Mouse (Mus musculus) small intestine, adult 10 weeks (tissue): Measurements from ENCODE around the gene Ptpn22. TPM values are rescaled to one million over a fixed set of nuclear protein-coding genes. Genes with fewer than 3 reads are reported as not detected.

ENCODE experiments used
- polyA plus RNA-seq: library from polyadenylated mRNA; stranded (reverse); fragments of 350-450 nt; fragmentation: Illumina TruSeq; extraction: RNeasy Lipid Tissue Mini Kit (QIAGEN cat#74804); gene quantifications from one replicate; pipeline ENCODE4 v1.2.3, GENCODE M21; 2014; ENCODE audit warnings: low replicate concordance

Ptpn22 gene
- polyA plus RNA-seq = 31.7 TPM

DNA sequence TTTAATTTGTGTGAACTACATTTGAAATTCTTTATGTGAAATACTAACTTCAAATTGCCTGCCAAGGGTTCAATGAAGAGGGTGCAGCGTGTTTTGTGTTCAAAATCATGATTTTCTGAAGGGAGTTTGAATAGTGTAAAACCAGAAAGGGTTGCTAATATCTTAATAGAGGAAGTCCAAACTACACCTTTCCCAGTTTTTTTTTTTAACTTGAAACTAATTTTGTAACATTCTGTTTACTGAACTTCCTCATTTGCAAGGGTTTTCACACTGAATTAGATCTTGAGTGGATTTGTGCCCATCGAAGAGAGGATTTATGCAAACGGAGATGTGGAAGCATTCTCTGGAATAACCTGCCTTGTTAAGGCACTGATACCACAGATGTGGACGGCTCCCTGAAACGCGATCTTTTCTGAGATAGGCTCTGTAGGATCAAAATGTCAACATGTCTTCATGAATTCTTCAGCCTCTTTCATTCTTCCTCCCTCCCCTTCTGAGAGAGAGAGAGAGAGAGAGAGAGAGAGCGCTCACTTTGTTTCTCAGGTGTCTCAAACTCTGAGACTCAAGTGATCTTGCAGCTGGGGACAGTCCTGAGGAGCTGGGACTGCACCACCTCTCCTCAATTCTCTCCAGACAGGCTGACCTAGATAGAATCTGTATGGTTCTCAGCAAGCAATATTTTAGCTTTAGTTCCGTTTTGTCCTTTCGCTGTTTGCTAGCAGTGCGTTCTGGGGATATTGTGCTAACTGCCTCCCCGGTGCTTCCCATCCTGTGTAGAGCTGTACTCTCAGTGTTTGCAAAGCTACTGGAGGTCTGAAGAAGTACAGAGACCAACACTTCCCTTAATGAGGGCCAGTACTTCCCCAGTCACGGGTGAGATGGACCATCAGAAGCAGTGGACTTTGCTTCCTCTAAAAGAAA is at the start of gene Ptpn22:
Gene Ptpn22, plus strand, starts transcription at position 915 of the 921 bp plus-strand sequence.

DNA sequence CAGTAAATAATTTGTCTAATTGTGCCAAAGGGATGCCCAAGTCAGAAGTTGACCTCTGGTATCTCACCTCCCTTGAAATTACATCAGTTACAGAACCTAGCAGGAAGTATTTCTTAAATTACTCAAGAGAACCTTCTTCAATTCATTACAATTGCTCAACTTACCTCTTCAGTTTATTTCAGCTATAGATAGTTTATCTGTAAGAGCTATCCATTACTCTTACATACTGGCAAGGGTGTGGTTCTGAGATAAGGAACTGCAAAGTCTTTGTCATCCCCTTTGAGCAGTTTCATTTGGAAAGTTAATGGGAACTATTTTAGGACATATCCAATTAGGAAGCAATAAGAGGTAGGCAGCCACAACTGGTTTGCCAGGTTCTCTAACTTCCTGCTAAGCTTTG is 27.2 kb upstream of the Ptpn22 start, which contains the start of gene Bcl2l15:
Gene Bcl2l15, plus strand, starts transcription at position 176 of the 400 bp plus-strand sequence.

DNA sequence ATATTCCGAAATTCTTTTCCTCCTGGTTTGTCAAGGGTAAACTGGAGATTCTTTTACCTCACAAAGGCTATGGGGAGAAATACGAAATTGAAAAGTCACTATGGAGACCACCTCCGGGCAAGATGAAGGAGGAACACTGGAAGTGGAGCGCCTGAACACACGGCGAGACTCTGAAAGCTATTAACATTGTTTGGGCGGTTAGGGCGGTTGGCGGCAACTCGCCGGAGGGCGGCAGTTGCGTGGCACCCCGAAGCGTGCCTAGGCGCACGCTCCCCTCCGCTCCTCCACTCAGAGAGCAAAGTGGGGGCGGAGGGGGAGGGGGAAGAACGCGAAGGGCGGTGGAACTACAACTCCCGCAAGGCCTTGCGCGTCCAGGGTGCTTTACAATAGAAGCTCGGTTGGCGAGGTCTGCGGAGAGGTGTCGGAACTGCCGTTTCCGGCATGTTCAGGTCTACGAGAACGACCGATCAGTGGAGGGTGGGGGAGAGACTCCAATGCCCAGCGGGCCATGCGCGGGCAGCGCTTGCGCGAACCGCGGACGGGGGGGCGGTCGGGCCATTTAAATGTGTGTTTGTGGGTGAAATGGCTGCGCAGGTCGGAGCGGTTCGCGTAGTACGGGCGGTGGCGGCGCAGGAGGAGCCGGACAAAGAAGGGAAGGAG is 54.5 kb downstream of the Ptpn22 start, which contains the start of gene Rsbn1:
Gene Rsbn1, plus strand, starts transcription at position 111 of the 660 bp plus-strand sequence.

Other genes starting within 250 kb of the Ptpn22 start
- gene Atg4a-ps, start 213.7 kb upstream of the Ptpn22 start, polyA plus RNA-seq = 0.22 TPM
- 5.2 TPM for gene Olfml3, start 121.8 kb upstream of the Ptpn22 start, polyA plus RNA-seq
- gene Gm10964, start 120.4 kb upstream of the Ptpn22 start, polyA plus RNA-seq = not detected
- gene Hipk1, start 68.2 kb upstream of the Ptpn22 start, polyA plus RNA-seq = 48.8 TPM
- 7.3 TPM for gene Dclre1b, start 50.4 kb upstream of the Ptpn22 start, polyA plus RNA-seq
- gene Ap4b1, start 50.3 kb upstream of the Ptpn22 start, polyA plus RNA-seq = 14.9 TPM
- gene Gm43064, start 50.2 kb upstream of the Ptpn22 start, polyA plus RNA-seq = not detected
- 77.4 TPM for gene Bcl2l15, start 27.2 kb upstream of the Ptpn22 start, polyA plus RNA-seq
- 33.8 TPM for gene Rsbn1, start 54.3 kb downstream of the Ptpn22 start, polyA plus RNA-seq
- 11.9 TPM for gene Phtf1, start 108.3 kb downstream of the Ptpn22 start, polyA plus RNA-seq